Mouse (Mus musculus) natural killer cell, adult 2 months (primary cell): ENCODE results near the gene Sp6.
A peak's percentile ranks its signal among the peaks of the same experiment; 100 is the strongest.

Source experiments
- DNase-seq, 2 experiments: peaks; one replicate each; pipeline ENCODE4 v3.0.0; 2022; ENCODE audit warnings: low spot score in 2 of 2

The Sp6 gene

GRCm38 (mm10) chr11:96982355-96982754 is 30.8 kb upstream of the Sp6 start:
- peak; percentile 77 to 87 for DNase-seq

- no peak for DNase-seq
These were observed 30.3 kb upstream of the Sp6 start, which contains the start of gene Sp2 for GRCm38 (mm10) chr11:96982859-96983258. TSS of gene Sp2 (minus strand) at chr11:96982959.

DNA sequence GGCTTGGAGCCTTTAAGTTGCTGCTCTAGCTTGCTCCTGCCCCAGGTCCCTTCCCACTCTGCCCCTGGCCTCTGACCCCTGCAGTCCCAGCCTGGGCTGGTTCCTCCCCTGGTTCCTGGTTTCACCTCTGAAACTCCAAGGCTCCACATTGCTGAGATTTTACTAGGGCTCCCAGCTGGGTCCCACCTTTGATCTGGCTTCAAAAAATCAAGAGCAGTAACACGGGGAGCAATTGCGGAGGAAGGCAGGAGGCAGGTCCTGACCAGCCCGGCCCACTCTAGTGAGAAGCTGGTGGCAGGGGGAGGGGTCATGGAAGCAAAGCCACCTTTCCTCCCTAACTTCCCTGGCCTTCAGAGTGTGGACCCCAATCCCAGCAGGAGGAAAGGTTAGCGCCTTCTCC is 28.3 kb upstream of the Sp6 start:
- DNase-seq = no peak

GRCm38 (mm10) chr11:96986463-96986862 is 26.7 kb upstream of the Sp6 start:
- DNase-seq = no peak

GRCm38 (mm10) chr11:96987873-96988655 is 25.1 kb upstream of the Sp6 start:
- peak; percentile 80 to 81 for DNase-seq

DNA sequence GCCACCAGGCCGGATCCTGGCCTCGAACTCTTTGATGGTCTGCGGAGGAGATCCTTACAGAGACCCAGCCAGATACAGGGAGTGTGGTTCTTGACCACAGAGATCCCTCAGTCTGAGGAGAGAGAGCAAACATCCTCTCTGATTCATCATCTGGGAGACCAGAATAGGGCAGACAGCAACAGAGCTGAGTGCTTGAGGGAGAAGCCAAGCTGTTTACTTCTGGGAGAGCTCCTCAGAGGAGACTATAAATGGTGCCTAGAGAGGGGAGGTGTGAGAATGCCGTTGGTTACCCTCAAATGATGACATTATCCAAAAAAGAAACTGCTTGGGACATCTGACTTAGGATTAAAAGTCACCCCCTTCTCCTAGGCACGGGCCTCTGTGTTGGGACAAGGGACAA is 21.7 kb upstream of the Sp6 start:
- DNase-seq = no peak

GRCm38 (mm10) chr11:96992722-96993311 is 20.4 kb upstream of the Sp6 start:
- DNase-seq = no peak

DNA sequence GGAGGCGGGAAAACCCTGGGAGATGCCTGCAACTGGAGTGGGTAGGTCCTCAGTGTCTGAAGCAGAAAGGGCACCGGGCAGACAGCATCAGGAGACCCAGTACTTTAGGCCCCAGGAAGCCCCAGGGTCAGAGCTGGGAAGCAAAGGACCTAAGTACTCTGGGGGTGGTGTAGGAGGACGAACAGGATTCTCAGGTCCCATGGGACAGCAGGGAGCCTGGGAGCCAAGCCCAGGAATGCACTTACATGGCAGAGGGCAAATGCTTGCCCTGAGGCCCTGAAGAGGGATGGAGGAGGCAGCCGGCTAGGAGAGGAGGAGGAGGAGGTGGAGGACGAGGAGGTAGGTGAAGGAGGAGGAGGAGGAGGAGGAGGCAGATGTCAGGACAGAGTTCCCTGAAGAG is 18.2 kb upstream of the Sp6 start:
- no peak for DNase-seq

DNA sequence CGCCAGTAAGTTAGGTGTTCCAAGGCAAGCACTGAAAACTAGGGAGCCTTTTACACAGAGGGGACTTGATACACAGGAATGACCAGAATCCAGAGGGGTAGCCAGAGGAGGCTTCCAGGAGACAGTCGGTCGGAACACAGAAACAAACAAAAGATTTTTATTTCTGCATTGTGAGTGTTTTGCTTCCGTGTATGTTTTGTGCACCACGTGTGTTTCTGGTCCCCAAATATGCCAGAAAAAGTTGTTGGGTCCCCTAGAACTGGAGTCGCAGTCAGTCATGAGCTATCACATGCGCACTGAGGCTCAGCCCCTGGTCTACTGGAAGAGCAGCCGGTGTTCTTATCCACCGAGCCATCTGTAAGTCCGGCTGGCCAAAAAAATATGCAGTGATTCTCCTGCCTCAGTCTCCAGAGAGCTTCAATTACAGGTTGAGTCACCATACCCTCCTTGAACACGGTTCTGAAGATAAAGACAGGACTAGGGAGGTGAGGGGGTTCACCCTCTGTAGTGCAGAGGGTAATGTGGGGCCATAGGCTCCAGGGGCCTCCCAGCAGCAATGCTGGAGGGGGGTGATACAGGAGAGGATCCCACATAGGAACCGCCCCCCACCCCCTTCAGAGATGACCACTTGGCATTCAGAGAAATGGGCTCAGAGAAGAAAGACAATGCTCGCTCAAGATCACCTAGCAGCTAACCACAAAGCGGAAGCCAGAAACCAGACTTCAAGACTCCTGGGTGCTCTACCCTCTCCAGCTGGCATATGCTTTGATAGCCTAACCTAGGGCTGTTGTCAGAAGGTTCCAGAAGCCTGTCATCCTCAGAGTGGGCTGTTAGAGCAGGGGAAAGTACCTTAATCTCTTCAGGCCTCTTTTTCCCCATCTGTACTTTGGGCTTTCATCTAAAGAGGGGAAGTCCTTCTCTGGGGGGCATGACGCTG is 17.1 kb upstream of the Sp6 start:
- peak; percentile 55 to 62 for DNase-seq

GRCm38 (mm10) chr11:96996773-96997379 is 16.3 kb upstream of the Sp6 start:
- DNase-seq = no peak

- DNase-seq = peak in 1 of 2 experiments; percentile 12
These were observed 15.7 kb upstream of the Sp6 start for GRCm38 (mm10) chr11:96997380-96997956.

DNA sequence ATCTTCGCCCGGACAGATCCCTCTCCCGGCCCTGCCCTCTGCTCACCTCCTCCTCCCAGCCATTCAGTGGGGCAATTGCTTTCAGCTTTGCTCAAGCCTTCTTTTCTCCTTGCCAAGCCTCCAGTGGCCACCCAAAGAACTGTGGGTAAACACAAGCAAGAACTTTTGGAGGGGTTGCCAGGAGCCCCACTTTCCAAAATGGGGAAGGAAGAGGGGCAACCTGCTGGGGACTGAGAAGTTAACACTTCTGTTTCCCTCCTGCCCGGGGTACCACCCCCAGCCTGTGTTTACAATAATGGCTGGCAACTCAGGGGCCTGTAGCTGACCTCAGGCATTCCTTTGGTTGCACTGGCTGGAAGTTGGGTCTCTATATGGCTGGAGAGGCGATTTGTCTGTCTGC is 10.0 kb upstream of the Sp6 start:
- no peak for DNase-seq

DNA sequence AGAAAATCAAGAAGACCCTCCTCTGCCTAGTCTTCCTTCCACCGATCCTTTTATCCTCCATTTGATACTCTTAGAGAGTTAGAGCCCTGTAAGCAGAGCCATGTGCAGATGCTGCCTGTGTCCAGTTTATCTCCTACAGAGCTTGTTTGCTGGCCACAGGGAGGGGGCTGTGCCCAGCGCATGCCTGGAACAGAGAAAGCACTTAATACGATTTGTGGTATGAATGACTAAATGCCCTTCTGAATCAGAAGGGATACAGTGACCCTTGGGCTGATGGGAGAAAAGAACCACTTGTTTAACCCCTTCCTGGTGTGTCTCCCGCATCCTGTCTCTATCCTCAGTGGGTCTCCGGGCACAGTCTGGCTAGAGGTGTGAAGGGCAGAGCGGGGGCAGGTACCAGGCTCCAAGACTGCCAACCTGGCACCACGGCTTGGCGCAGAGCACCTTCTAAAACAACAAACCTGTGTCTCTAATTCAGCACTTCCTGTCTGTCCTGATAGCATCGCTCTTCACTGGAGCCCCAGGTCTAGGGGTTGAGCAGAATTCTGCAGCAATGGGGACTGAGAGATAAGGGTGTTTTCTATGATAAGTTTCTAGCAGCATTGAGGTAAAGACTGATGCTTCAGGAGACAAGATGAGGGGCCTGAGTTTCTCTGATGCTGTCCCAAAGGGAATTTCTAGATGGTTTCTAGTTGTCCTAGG is 6.0 kb upstream of the Sp6 start:
- DNase-seq = no peak

DNA sequence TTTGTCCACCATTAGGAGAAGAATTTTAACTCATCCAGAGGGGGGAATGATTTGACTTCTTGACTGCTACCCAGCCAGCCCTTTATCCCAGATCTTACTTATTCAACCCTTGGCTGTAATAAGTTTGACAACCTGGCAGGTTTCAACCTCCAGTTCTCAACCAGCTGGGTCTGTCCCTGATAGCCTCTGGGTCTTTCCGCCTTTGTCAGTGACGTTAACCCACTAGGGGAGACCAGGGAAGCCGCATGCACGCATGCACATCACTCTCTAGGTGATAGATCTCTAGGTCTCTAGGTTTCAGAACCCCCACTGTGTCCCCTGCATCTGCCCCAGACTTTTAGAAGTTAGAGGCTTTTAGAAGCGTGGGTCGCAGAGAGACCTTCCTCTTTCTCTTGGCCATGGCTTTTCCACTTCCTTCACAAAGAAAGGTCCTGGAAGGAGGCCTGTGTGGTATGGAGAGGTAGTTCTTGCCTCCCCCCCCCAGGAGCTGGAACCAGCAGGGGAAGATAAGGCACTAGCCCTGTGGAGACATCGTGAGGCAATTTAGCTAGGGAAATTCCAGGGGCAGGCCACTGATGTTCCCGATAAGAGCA is 3.9 kb upstream of the Sp6 start:
- DNase-seq = no peak

GRCm38 (mm10) chr11:97017696-97018582 is 4.7 kb downstream of the Sp6 start:
- DNase-seq = no peak

DNA sequence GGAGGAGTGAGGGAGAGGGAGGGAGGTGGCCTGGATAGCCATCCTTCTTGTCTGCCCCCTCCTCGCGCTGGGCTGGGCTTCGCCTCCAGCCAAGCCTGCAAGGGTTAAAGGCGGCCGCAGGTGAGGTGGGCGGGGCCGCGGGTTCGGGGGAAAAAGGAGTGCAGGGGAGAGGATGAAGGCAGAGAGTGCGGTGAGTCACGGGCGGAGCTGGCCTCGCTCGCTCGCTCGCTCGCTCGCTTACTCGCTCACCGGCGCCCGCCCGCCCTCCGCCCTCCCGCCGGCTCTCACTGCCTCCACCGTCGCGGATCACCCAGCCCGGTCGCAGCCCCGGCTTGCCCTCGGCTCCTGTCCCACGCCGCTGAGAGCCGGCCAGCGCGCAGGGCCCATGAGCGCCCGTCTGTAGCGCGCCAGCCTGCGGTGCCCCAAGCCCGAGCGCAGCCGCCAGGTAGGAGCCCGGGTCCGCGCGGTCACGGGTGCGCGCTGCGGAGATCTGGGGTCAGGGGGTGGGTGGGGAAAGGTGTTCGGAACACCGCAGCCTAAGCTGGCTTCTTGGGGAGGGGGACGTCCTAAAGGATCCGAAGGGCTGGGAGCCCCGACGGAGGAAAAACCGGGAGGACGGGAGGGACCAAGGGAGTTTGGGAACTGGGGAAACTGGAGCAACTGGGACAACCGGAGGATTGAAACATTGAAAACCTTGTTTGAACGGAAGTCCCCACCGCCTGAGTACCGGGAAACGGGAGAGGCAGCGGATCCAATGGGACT is 5.6 kb downstream of the Sp6 start:
- DNase-seq = peak in 1 of 2 experiments; percentile 23

GRCm38 (mm10) chr11:97019345-97019708 is 6.1 kb downstream of the Sp6 start:
- no peak for DNase-seq

DNA sequence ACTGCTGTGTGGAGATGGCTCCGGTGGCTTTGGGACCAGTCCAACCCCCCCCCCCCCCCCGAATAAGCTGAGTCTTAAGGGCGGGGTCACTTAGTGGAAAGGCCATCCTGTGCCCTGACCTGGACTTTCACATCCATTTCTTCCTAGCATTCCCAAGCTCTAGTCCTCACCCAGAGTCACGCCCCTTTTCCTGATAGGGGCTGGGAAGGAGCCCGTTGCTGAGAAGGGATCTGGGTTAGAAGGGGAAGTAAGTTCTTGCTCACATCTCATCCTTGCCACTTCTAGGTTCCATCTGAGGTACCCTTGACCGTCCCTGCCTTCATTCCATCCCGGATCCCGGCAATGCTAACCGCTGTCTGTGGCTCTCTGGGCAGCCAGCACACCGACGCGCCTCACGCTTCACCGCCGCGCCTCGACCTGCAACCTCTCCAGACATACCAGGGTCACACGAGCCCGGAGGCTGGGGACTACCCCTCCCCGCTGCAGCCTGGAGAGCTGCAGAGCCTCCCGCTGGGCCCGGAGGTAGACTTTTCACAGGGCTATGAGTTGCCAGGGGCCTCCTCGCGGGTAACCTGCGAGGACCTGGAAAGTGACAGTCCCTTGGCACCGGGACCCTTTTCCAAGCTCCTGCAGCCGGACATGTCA is 8.0 kb downstream of the Sp6 start:
- no peak for DNase-seq
